Comparison of ENCODE assay signal across 27 mouse cellular contexts in the genomic region with DNA sequence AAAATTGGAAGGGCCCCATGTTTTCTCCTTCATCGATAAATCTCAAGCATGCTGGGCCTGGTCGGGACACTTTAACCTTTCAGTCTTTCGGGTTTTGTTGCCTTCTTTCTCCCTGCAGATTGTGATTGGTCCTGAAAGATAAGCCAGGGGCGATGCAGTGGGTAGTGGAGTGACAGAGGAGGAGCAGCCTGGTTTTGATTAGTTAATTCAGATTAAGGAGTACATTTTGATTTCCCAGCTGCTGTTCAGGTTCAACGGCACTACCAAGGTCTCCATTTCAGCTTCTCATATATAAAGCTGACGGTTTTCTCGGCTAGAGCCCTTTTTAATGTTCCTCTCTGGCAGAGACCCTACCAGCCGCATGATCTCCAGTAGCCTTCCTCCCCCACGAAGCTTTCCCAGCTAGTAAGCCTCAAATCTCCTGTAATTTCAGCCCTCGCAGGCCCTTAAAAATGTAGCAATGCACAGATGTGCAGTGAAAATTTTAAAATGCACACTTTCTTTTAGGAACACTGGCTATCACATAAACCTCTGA.
DNase-seq lines count a peak whose midpoint lies in the region; ATAC-seq and TF ChIP-seq lines count a peak whose summit lies in the region.
"Had no signal": no experiment of that assay in that cellular context is flagged by ENCODE, and none has a peak within 500 bp of the region (broad histone marks: within the 10 kb centered on the region; RNA-seq: fewer than 3 reads in every experiment).

No protein-coding gene starts in this region.

- no peaks in the 10 kb centered on the region for H3K36me3 ChIP-seq in kidney, embryonic 15.5 days
- H3K36me3 ChIP-seq in embryonic facial prominence, embryonic 10.5 days (replicated peaks), result no peaks in the 10 kb centered on the region
- no peaks in the 10 kb centered on the region for H3K36me3 ChIP-seq in limb, embryonic 14.5 days (ENCODE audit: control insufficient read depth, insufficient read depth, low read length)
- H3K36me3 ChIP-seq: heart, embryonic 12.5 days; intestine, embryonic 15.5 days; liver, embryonic 15.5 days had no signal

- peak; percentile 72 for ATAC-seq in kidney, embryonic 15.5 days (replicated peaks; ENCODE audit: low FRiP score)
- no peak; the same call in 1 of the 2 replicates for ATAC-seq in limb, embryonic 14.5 days (ENCODE audit: low FRiP score, low read depth)
- ATAC-seq: activated CD4-positive, CD25-positive, alpha-beta regulatory T cell, adult 4 months; forebrain, embryonic 14.5 days; hindbrain, embryonic 16.5 days; intestine, embryonic 15.5 days had no signal

- H3K9ac ChIP-seq in kidney, embryonic 15.5 days, result no peak overlapping the region
- H3K9ac ChIP-seq in limb, embryonic 14.5 days (ENCODE audit: low read depth, low read length, severe bottlenecking), result no peak overlapping the region
- H3K9ac ChIP-seq: heart, embryonic 12.5 days; intestine, embryonic 15.5 days; liver, embryonic 15.5 days; lung, embryonic 14.5 days had no signal

- H3K4me2 ChIP-seq in kidney, embryonic 15.5 days, result no peak overlapping the region
- H3K4me2 ChIP-seq in limb, embryonic 14.5 days (replicated peaks; ENCODE audit: low read depth, low read length, severe bottlenecking), result peak overlapping the region; percentile 28
- H3K4me2 ChIP-seq: heart, embryonic 12.5 days; intestine, embryonic 15.5 days; liver, embryonic 15.5 days; lung, embryonic 14.5 days had no signal

- no peaks in the 10 kb centered on the region for H3K27me3 ChIP-seq in kidney, embryonic 15.5 days
- no peaks in the 10 kb centered on the region for H3K27me3 ChIP-seq in embryonic facial prominence, embryonic 10.5 days (replicated peaks; ENCODE audit: low read depth, poor library complexity, severe bottlenecking)
- no peaks in the 10 kb centered on the region for H3K27me3 ChIP-seq in limb, embryonic 14.5 days (ENCODE audit: control insufficient read depth, insufficient read depth, low read length)
- H3K27me3 ChIP-seq: CH12.LX; heart, embryonic 12.5 days; intestine, embryonic 15.5 days; liver, embryonic 15.5 days had no signal

- H3K4me1 ChIP-seq in kidney, embryonic 15.5 days, result 0 out of 2 replicates have a peak, but pooled peaks cover 4% of the 10 kb centered on the region
- peaks cover 3% of the 10 kb centered on the region; the same call in 1 of the 2 replicates for H3K4me1 ChIP-seq in embryonic facial prominence, embryonic 10.5 days
- H3K4me1 ChIP-seq in limb, embryonic 14.5 days (ENCODE audit: control insufficient read depth, insufficient read depth, low read length), result peaks cover 13% of the 10 kb centered on the region
- H3K4me1 ChIP-seq: heart, embryonic 12.5 days; intestine, embryonic 15.5 days; liver, embryonic 15.5 days had no signal

- H3K9me3 ChIP-seq in kidney, embryonic 15.5 days (replicated peaks), result no peaks in the 10 kb centered on the region
- no peaks in the 10 kb centered on the region for H3K9me3 ChIP-seq in embryonic facial prominence, embryonic 10.5 days
- no peaks in the 10 kb centered on the region for H3K9me3 ChIP-seq in limb, embryonic 14.5 days (ENCODE audit: control insufficient read depth, low read length)
- H3K9me3 ChIP-seq: heart, embryonic 12.5 days; intestine, embryonic 15.5 days; liver, embryonic 15.5 days had no signal

- H3K27ac ChIP-seq in kidney, embryonic 15.5 days, result no peak overlapping the region
- H3K27ac ChIP-seq in embryonic facial prominence, embryonic 10.5 days (replicated peaks), result 0 out of 2 replicates have a peak overlapping the region, but pooled peaks have one; percentile 10
- no peak overlapping the region for H3K27ac ChIP-seq in limb, embryonic 14.5 days (replicated peaks; ENCODE audit: low read depth, low read length)
- H3K27ac ChIP-seq: gastrocnemius, adult 2 months; heart, adult 2 months; intestine, embryonic 15.5 days; liver, embryonic 15.5 days had no signal

- DNase-seq in embryo, embryonic 11 days, result peak; percentile 11
- DNase-seq in embryo, embryonic 9.5 days (ENCODE audit: extremely low spot score), result no peak
- DNase-seq in kidney, postnatal 36 days, result no peak
- DNase-seq in embryonic facial prominence, embryonic 10.5 days (ENCODE audit: low spot score), result peak; percentile 25
- peak; percentile 40 for DNase-seq in limb, embryonic 14.5 days (ENCODE audit: low spot score)
- DNase-seq in gastrocnemius, postnatal 36 days, result no peak
- DNase-seq: adrenal gland, adult 2 months; adrenal gland, postnatal 36 days; cerebellum, adult 18-20 months; cerebellum, postnatal 25 days; gastrocnemius, adult 2 months; heart, adult 2 months; heart, postnatal 4 days; kidney, adult 2 months; layer of hippocampus, adult 9-11 months; lung, embryonic 14.5 days; lung, postnatal 14 days; midbrain, embryonic 14.5 days; right cerebral cortex, postnatal 14 days had no signal

- intact Hi-C loops in gastrocnemius, postnatal 36 days (cut with DNase I), result no loop called here

- no peak overlapping the region for H3K4me3 ChIP-seq in kidney, embryonic 15.5 days (replicated peaks)
- no peak overlapping the region for H3K4me3 ChIP-seq in embryonic facial prominence, embryonic 10.5 days
- H3K4me3 ChIP-seq in limb, embryonic 14.5 days (replicated peaks; ENCODE audit: low read length), result no peak overlapping the region
- H3K4me3 ChIP-seq: gastrocnemius, adult 2 months; heart, adult 2 months; heart, embryonic 12.5 days; intestine, embryonic 15.5 days; liver, embryonic 15.5 days had no signal

- no peak for TF ChIP-seq POLR2A in limb, embryonic 14.5 days (IDR thresholded peaks at IDR 0.05; ENCODE audit: borderline replicate concordance, extremely low read depth, insufficient read depth, insufficient read length)

- 31% methylated on average over 10 of the region's 10 CpGs for WGBS in kidney, embryonic 15.5 days
- WGBS in embryonic facial prominence, embryonic 10.5 days, result 53% methylated on average over 10 of the region's 10 CpGs
- 28% methylated on average over 10 of the region's 10 CpGs for WGBS in limb, embryonic 14.5 days

Comparison
In these comparisons a context has a peak if more than half of its experiments do, and no peak if none do; other contexts are left out.
1. DNase-seq: peak in embryo, embryonic 11 days (single experiment), embryonic facial prominence, embryonic 10.5 days (single experiment) and limb, embryonic 14.5 days (single experiment); none in embryo, embryonic 9.5 days (single experiment), kidney, postnatal 36 days (0 of 2) and gastrocnemius, postnatal 36 days (0 of 2).